Mouse (Mus musculus): ENCODE data around the gene Creb5.

DNA sequence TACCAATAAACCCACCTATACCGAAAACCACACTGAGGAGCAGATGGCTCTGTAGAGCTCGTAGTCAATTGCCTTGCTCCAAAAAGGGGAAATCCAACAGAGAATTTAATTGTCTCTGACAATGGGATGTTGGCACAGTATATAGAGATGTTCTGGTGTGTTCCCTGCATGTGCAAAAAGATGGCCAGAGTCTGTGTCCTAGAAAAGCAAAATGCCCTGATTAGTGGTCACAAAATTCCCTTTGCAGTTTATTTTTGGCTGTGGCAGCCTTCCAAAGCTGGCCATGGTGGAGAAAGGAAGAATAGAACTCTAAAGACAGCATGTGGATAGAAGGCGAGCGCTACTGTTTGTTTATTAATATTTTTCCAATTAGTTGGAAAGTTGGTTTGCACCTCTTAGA is 250.5 kb downstream of the Creb5 start:
- TF ChIP-seq CTCF (IDR thresholded peaks at IDR 0.05) (no peak), POLR2A (IDR thresholded peaks at IDR 0.05; ENCODE audit: insufficient read depth, low read depth, low read length) (no peak)

Data from heart, adult 2 months (tissue).